ENCODE assay signal across 19 mouse cellular contexts in genomic region chr11:79155348-79155747, GRCm38 (mm10). TPM values are rescaled to one million over a fixed set of nuclear protein-coding genes. Genes with fewer than 3 reads are reported as not detected.
DNase-seq lines count a peak whose midpoint lies in the region; ATAC-seq and TF ChIP-seq lines count a peak whose summit lies in the region.
"Had no signal": no experiment of that assay in that cellular context is flagged by ENCODE, and none has a peak within 500 bp of the region (broad histone marks: within the 10 kb centered on the region; RNA-seq: fewer than 3 reads in every experiment).

No protein-coding gene starts in this region.

- no peak for TF ChIP-seq RAD21 in MEL (IDR thresholded peaks at IDR 0.05; ENCODE audit: low read depth, low read length)

- ATAC-seq in kidney, postnatal 0 days (replicated peaks; ENCODE audit: low FRiP score, low read depth): no peak
- ATAC-seq in kidney, embryonic 16.5 days (ENCODE audit: low FRiP score, low TSS enrichment): no peak
- ATAC-seq in lung, postnatal 0 days: no peak
- ATAC-seq: forebrain, embryonic 15.5 days; liver, embryonic 12.5 days had no signal

- DNase-seq in kidney, postnatal 0 days (ENCODE audit: low spot score): no peak
- no peak for DNase-seq in lung, postnatal 0 days (ENCODE audit: low spot score)
- DNase-seq in lung, postnatal 25 days (ENCODE audit: low spot score): no peak
- no peak for DNase-seq in MEL (ENCODE audit: low read depth, low spot score)
- no peak for DNase-seq in spleen, postnatal 14 days (ENCODE audit: low spot score in 2 of 2)
- DNase-seq in right cerebral cortex, postnatal 14 days: no peak
- DNase-seq: adrenal gland, adult 2 months; cerebellum, adult 11-12 months; cerebellum, postnatal 10 days; gastrocnemius, postnatal 10 days; kidney, adult 9 months; lung, embryonic 14.5 days had no signal

- no peak for TF ChIP-seq POLR2A in MEL (IDR thresholded peaks at IDR 0.05; ENCODE audit: control insufficient read depth in 1 of 2, insufficient read depth in 1 of 2, low read depth in 1 of 2, low read length in 2 of 2, poor library complexity in 1 of 2)

- no peaks in the 10 kb centered on the region for H3K4me1 ChIP-seq in kidney, postnatal 0 days (replicated peaks; ENCODE audit: insufficient read depth, low read length)
- H3K4me1 ChIP-seq in kidney, embryonic 16.5 days (ENCODE audit: insufficient read depth, low read length): no peaks in the 10 kb centered on the region
- no peaks in the 10 kb centered on the region for H3K4me1 ChIP-seq in lung, postnatal 0 days (ENCODE audit: insufficient read depth, low read depth, low read length)
- peaks cover 0 to 9% of the 10 kb centered on the region in 2 experiments; a peak in 2 of 4 replicates for H3K4me1 ChIP-seq in MEL (ENCODE audit: control insufficient read depth in 1 of 2, insufficient read depth in 2 of 2, low read length in 2 of 2)
- H3K4me1 ChIP-seq: forebrain, embryonic 15.5 days; hindbrain, embryonic 15.5 days had no signal

- TF ChIP-seq CTCF in kidney, postnatal 0 days (IDR thresholded peaks at IDR 0.05; ENCODE audit: low read depth): peak; percentile 40; the same call in 1 of the 2 replicates
- TF ChIP-seq CTCF in lung, postnatal 0 days (IDR thresholded peaks at IDR 0.05): peak; percentile 27; the same call in 1 of the 2 replicates
- TF ChIP-seq CTCF in MEL (IDR thresholded peaks at IDR 0.05 in 2 of 3, conservative IDR thresholded peaks at IDR 0.05 in 1 of 3; ENCODE audit: control insufficient read depth in 1 of 3, insufficient read depth in 1 of 3, low read depth in 2 of 3, low read length in 3 of 3, poor library complexity in 1 of 3, severe bottlenecking in 1 of 3): peak in 1 of 3 experiments; percentile 20; a peak in 1 of 6 replicates

- no peaks in the 10 kb centered on the region for H3K36me3 ChIP-seq in kidney, postnatal 0 days (ENCODE audit: insufficient read depth, low read length)
- no peaks in the 10 kb centered on the region for H3K36me3 ChIP-seq in kidney, embryonic 16.5 days (ENCODE audit: insufficient read depth, low read length)
- no peaks in the 10 kb centered on the region for H3K36me3 ChIP-seq in lung, postnatal 0 days (ENCODE audit: insufficient read depth, low read length)
- peaks cover 0 to 3% of the 10 kb centered on the region in 2 experiments; a peak in 2 of 4 replicates for H3K36me3 ChIP-seq in MEL (ENCODE audit: control insufficient read depth in 1 of 2, insufficient read depth in 2 of 2, low read length in 2 of 2)
- H3K36me3 ChIP-seq: embryonic facial prominence, embryonic 10.5 days; forebrain, embryonic 15.5 days; heart, embryonic 15.5 days; hindbrain, embryonic 15.5 days; liver, embryonic 12.5 days; midbrain, embryonic 10.5 days had no signal

- no peaks in the 10 kb centered on the region for H3K9me3 ChIP-seq in kidney, postnatal 0 days (replicated peaks; ENCODE audit: low read length)
- no peaks in the 10 kb centered on the region for H3K9me3 ChIP-seq in kidney, embryonic 16.5 days (ENCODE audit: low read length)
- no peaks in the 10 kb centered on the region for H3K9me3 ChIP-seq in lung, postnatal 0 days (ENCODE audit: low read length)
- no peaks in the 10 kb centered on the region for H3K9me3 ChIP-seq in MEL (replicated peaks; ENCODE audit: insufficient read depth, low read length)
- H3K9me3 ChIP-seq: embryonic facial prominence, embryonic 10.5 days; forebrain, embryonic 15.5 days; heart, embryonic 15.5 days; hindbrain, embryonic 15.5 days; liver, embryonic 12.5 days; midbrain, embryonic 10.5 days had no signal

- H3K27ac ChIP-seq in kidney, postnatal 0 days: no peak overlapping the region
- no peak overlapping the region for H3K27ac ChIP-seq in kidney, embryonic 16.5 days (ENCODE audit: low read length)
- H3K27ac ChIP-seq in lung, postnatal 0 days (ENCODE audit: low read length): no peak overlapping the region
- H3K27ac ChIP-seq in MEL (ENCODE audit: control insufficient read depth, low read depth, low read length): no peak overlapping the region
- H3K27ac ChIP-seq: embryonic facial prominence, embryonic 10.5 days; forebrain, embryonic 15.5 days; heart, embryonic 15.5 days; hindbrain, embryonic 15.5 days; liver, embryonic 12.5 days; midbrain, embryonic 10.5 days had no signal

- no peak for TF ChIP-seq EP300 in lung, postnatal 0 days (IDR thresholded peaks at IDR 0.05)
- no peak for TF ChIP-seq EP300 in MEL (IDR thresholded peaks at IDR 0.05; ENCODE audit: low read depth in 1 of 2, low read length in 2 of 2)

- no peak overlapping the region for H3K4me3 ChIP-seq in kidney, postnatal 0 days (replicated peaks; ENCODE audit: low read depth, low read length)
- H3K4me3 ChIP-seq in kidney, embryonic 16.5 days (ENCODE audit: low read length): no peak overlapping the region
- H3K4me3 ChIP-seq in lung, postnatal 0 days (ENCODE audit: low read depth, low read length): no peak overlapping the region
- H3K4me3 ChIP-seq in MEL (ENCODE audit: control insufficient read depth in 1 of 2, insufficient read depth in 1 of 2, low read depth in 2 of 2, low read length in 2 of 2): no peak overlapping the region
- H3K4me3 ChIP-seq: embryonic facial prominence, embryonic 10.5 days; forebrain, embryonic 15.5 days; heart, embryonic 15.5 days; hindbrain, embryonic 15.5 days; liver, embryonic 12.5 days; midbrain, embryonic 10.5 days had no signal

- H3K4me2 ChIP-seq in kidney, postnatal 0 days (ENCODE audit: low read length): no peak overlapping the region
- H3K4me2 ChIP-seq in kidney, embryonic 16.5 days (replicated peaks; ENCODE audit: low read depth, low read length): no peak overlapping the region
- no peak overlapping the region for H3K4me2 ChIP-seq in lung, postnatal 0 days (replicated peaks; ENCODE audit: low read depth, low read length)
- H3K4me2 ChIP-seq: forebrain, embryonic 15.5 days; heart, embryonic 15.5 days; hindbrain, embryonic 15.5 days; liver, embryonic 12.5 days; lung, embryonic 14.5 days had no signal

- H3K9ac ChIP-seq in kidney, postnatal 0 days (ENCODE audit: low read depth, low read length): no peak overlapping the region
- H3K9ac ChIP-seq in kidney, embryonic 16.5 days (replicated peaks; ENCODE audit: low read length): no peak overlapping the region
- no peak overlapping the region for H3K9ac ChIP-seq in lung, postnatal 0 days (replicated peaks; ENCODE audit: low read depth)
- no peak overlapping the region for H3K9ac ChIP-seq in MEL (ENCODE audit: control insufficient read depth, low read depth, low read length, poor library complexity, severe bottlenecking)
- H3K9ac ChIP-seq: forebrain, embryonic 15.5 days; heart, embryonic 15.5 days; hindbrain, embryonic 15.5 days; liver, embryonic 12.5 days; lung, embryonic 14.5 days had no signal

- H3K27me3 ChIP-seq in kidney, postnatal 0 days (ENCODE audit: insufficient read depth, low read length): no peaks in the 10 kb centered on the region
- H3K27me3 ChIP-seq in kidney, embryonic 16.5 days (ENCODE audit: insufficient read depth, low read length): no peaks in the 10 kb centered on the region
- no peaks in the 10 kb centered on the region for H3K27me3 ChIP-seq in lung, postnatal 0 days (replicated peaks; ENCODE audit: insufficient read depth, low read length)
- no peaks in the 10 kb centered on the region for H3K27me3 ChIP-seq in MEL (ENCODE audit: control insufficient read depth in 1 of 2, insufficient read depth in 2 of 2, low read length in 2 of 2)
- H3K27me3 ChIP-seq: forebrain, embryonic 15.5 days; heart, embryonic 15.5 days; hindbrain, embryonic 15.5 days had no signal

- 61% methylated on average over 6 of the region's 6 CpGs for WGBS in kidney, postnatal 0 days
- 65% methylated on average over 6 of the region's 6 CpGs for WGBS in kidney, embryonic 16.5 days
- 61% methylated on average over 6 of the region's 6 CpGs for WGBS in lung, postnatal 0 days

- no peaks in the 10 kb centered on the region for H3K79me2 ChIP-seq in MEL (ENCODE audit: control insufficient read depth, insufficient read depth, low read length, poor library complexity)

TF ChIP-seq in MEL, 35 proteins besides CTCF, POLR2A, EP300 and RAD21:
- TF ChIP-seq SMC3 (IDR thresholded peaks at IDR 0.05; ENCODE audit: low read depth, low read length) (peak; percentile 25), MYC (IDR thresholded peaks at IDR 0.05; ENCODE audit: low read depth, low read length) (no peak)

RNA-seq across cellular contexts. Expression of gene Ksr1, which starts 9.1 kb away (rescaled TPM):
- polyA plus RNA-seq in kidney, postnatal 0 days (2015; fragmentation: Nextera tagmentation; extraction: Ambion mirVana): 1.7 and 1.8 TPM in 2 replicates
- 3.5 and 3.8 TPM in 2 replicates for polyA plus RNA-seq in kidney, embryonic 16.5 days (2015; fragmentation: Nextera tagmentation; extraction: Ambion mirVana)
- 2.3 TPM in 2 replicates for polyA plus RNA-seq in lung, postnatal 0 days (2015; fragmentation: Nextera tagmentation; extraction: Ambion mirVana)
- total RNA-seq in MEL (2012; rRNA removed): 9.7 and 10.5 TPM in 2 replicates
- polyA plus RNA-seq in MEL (2012; ENCODE audit: insufficient read depth in 1 of 2, insufficient read length in 2 of 2, low read depth in 1 of 2, low replicate concordance in 2 of 2, missing spikeins in 1 of 2): 10 to 100 TPM in 1 of 2 experiments, not detected in 1; 18.4 TPM
